Mouse (Mus musculus): ENCODE measurements around the gene Olfr270. TPM values are rescaled to one million over a fixed set of nuclear protein-coding genes. Genes with fewer than 3 reads are reported as not detected.

The Olfr270 gene
- total RNA-seq, 2 experiments from 2014 or later, result not detected

Other genes starting within 250 kb of the Olfr270 start
- gene Olfr275, start 149.9 kb upstream of the Olfr270 start, total RNA-seq (2021), result not detected
- gene Olfr273, start 105.3 kb upstream of the Olfr270 start, total RNA-seq (2021), result not detected
- gene Olfr272, start 45.4 kb upstream of the Olfr270 start, total RNA-seq (2021), result not detected
- gene Nipsnap3a, start 24.7 kb downstream of the Olfr270 start, total RNA-seq (2021), result not detected
- 1 to 10 TPM; 2.0 to 2.3 TPM for gene Nipsnap3b, start 47.3 kb downstream of the Olfr270 start, total RNA-seq (2021)
- gene Abca1, start 195.3 kb downstream of the Olfr270 start, total RNA-seq (2021), result 1 to 10 TPM; 6.3 to 7.2 TPM